Mouse (Mus musculus): ENCODE results near the gene Ing3. TPM values are rescaled to one million over a fixed set of nuclear protein-coding genes. Genes with fewer than 3 reads are reported as not detected.
A peak's percentile ranks its signal among the peaks of the same experiment; 100 is the strongest.

Gene Ing3
- polyA plus RNA-seq (2015; fragmentation: Nextera tagmentation; extraction: Ambion mirVana) = 38.7 and 45.5 TPM in 2 replicates

GRCm38 (mm10) chr6:21949226-21949731, at the start of gene Ing3:
Ing3 (plus strand) TSS chr6:21949571.
- Histone ChIP-seq H3K4me3 (replicated peaks) (peak within 1 kb of the TSS; percentile 86), H3K36me3 (no peaks in the 10 kb centered on the region), H3K4me2 (peak within 1 kb of the TSS; percentile 59), H3K4me1 (peaks cover 15% of the 10 kb centered on the region), H3K9me3 (replicated peaks) (no peaks in the 10 kb centered on the region), H3K27ac (replicated peaks) (peak within 1 kb of the TSS; percentile 100), H3K27me3 (replicated peaks) (no peaks in the 10 kb centered on the region), H3K9ac (replicated peaks) (peak within 1 kb of the TSS; percentile 78)
- peak; percentile 98 for ATAC-seq (ENCODE audit: low FRiP score)
- WGBS = under 1% methylated on average over 35 of the region's 35 CpGs

- Histone ChIP-seq H3K27ac (replicated peaks) (no peak overlapping the region), H3K36me3 (no peaks in the 10 kb centered on the region), H3K4me1 (no peaks in the 10 kb centered on the region), H3K4me2 (no peak overlapping the region), H3K27me3 (replicated peaks) (no peaks in the 10 kb centered on the region), H3K9ac (replicated peaks) (no peak overlapping the region), H3K4me3 (replicated peaks) (no peak overlapping the region), H3K9me3 (replicated peaks) (no peaks in the 10 kb centered on the region)
- ATAC-seq (ENCODE audit: low FRiP score) = no peak
Observed at GRCm38 (mm10) chr6:21909720-21910119, 39.7 kb upstream of the Ing3 start.

- 74% methylated on average over 6 of the region's 6 CpGs for WGBS
- Histone ChIP-seq H3K9me3 (replicated peaks) (no peaks in the 10 kb centered on the region), H3K27me3 (replicated peaks) (no peaks in the 10 kb centered on the region), H3K36me3 (no peaks in the 10 kb centered on the region), H3K27ac (replicated peaks) (no peak overlapping the region), H3K4me3 (replicated peaks) (no peak overlapping the region), H3K4me1 (no peaks in the 10 kb centered on the region), H3K4me2 (no peak overlapping the region), H3K9ac (replicated peaks) (no peak overlapping the region)
- ATAC-seq (ENCODE audit: low FRiP score) = no peak
Observed at GRCm38 (mm10) chr6:21910804-21911203, 38.6 kb upstream of the Ing3 start.

- ATAC-seq (ENCODE audit: low FRiP score) = no peak
- H3K9me3 ChIP-seq (replicated peaks) = no peaks in the 10 kb centered on the region
- no peaks in the 10 kb centered on the region for H3K27me3 ChIP-seq (replicated peaks)
- no peak overlapping the region for H3K27ac ChIP-seq (replicated peaks)
- 86% methylated on average over 2 of the region's 2 CpGs for WGBS
- H3K4me3 ChIP-seq (replicated peaks) = no peak overlapping the region
- no peak overlapping the region for H3K9ac ChIP-seq (replicated peaks)
- no peak overlapping the region for H3K4me2 ChIP-seq
- no peaks in the 10 kb centered on the region for H3K36me3 ChIP-seq
- no peaks in the 10 kb centered on the region for H3K4me1 ChIP-seq
Observed at GRCm38 (mm10) chr6:21916591-21916990, 32.8 kb upstream of the Ing3 start.

- WGBS = 20% methylated on average over 1 of the region's 1 CpGs
- no peaks in the 10 kb centered on the region for H3K27me3 ChIP-seq (replicated peaks)
- no peak overlapping the region for H3K9ac ChIP-seq (replicated peaks)
- no peak overlapping the region for H3K27ac ChIP-seq (replicated peaks)
- no peaks in the 10 kb centered on the region for H3K9me3 ChIP-seq (replicated peaks)
- H3K36me3 ChIP-seq = no peaks in the 10 kb centered on the region
- H3K4me3 ChIP-seq (replicated peaks) = no peak overlapping the region
- no peaks in the 10 kb centered on the region for H3K4me1 ChIP-seq
- no peak overlapping the region for H3K4me2 ChIP-seq
- no peak for ATAC-seq (ENCODE audit: low FRiP score)
Observed at GRCm38 (mm10) chr6:21924150-21924549, 25.2 kb upstream of the Ing3 start.

- Histone ChIP-seq H3K4me2 (no peak overlapping the region), H3K9me3 (replicated peaks) (no peaks in the 10 kb centered on the region), H3K4me3 (replicated peaks) (no peak overlapping the region), H3K27ac (replicated peaks) (no peak overlapping the region), H3K4me1 (no peaks in the 10 kb centered on the region), H3K36me3 (no peaks in the 10 kb centered on the region), H3K27me3 (replicated peaks) (no peaks in the 10 kb centered on the region), H3K9ac (replicated peaks) (no peak overlapping the region)
- ATAC-seq (ENCODE audit: low FRiP score) = no peak
- WGBS = 89% methylated on average over 4 of the region's 4 CpGs
Observed at GRCm38 (mm10) chr6:21937981-21938635, 11.3 kb upstream of the Ing3 start.

- under 1% methylated on average over 54 of the region's 68 CpGs for WGBS
- Histone ChIP-seq H3K4me1 (peaks cover 15% of the 10 kb centered on the region), H3K27ac (replicated peaks) (peak overlapping the region; percentile 100), H3K9ac (replicated peaks) (peak overlapping the region; percentile 78), H3K4me3 (replicated peaks) (peak overlapping the region; percentile 86), H3K36me3 (peaks cover 5% of the 10 kb centered on the region), H3K9me3 (replicated peaks) (no peaks in the 10 kb centered on the region), H3K4me2 (peak overlapping the region; percentile 59), H3K27me3 (replicated peaks) (no peaks in the 10 kb centered on the region)
- ATAC-seq (ENCODE audit: low FRiP score) = peak; percentile 98
Observed at GRCm38 (mm10) chr6:21949771-21950448, 539 bp downstream of the Ing3 start.

GRCm38 (mm10) chr6:21950676-21951075, 1.3 kb downstream of the Ing3 start:
- 79% methylated on average over 2 of the region's 2 CpGs for WGBS
- Histone ChIP-seq H3K4me3 (replicated peaks) (peak overlapping the region; percentile 86), H3K9me3 (replicated peaks) (no peaks in the 10 kb centered on the region), H3K27me3 (replicated peaks) (no peaks in the 10 kb centered on the region), H3K36me3 (peaks cover 12% of the 10 kb centered on the region), H3K4me1 (peaks cover 15% of the 10 kb centered on the region), H3K27ac (replicated peaks) (peak overlapping the region; percentile 100), H3K9ac (replicated peaks) (peak overlapping the region; percentile 78), H3K4me2 (peak overlapping the region; percentile 59)
- ATAC-seq (ENCODE audit: low FRiP score) = no peak

- WGBS = 89% methylated on average over 4 of the region's 4 CpGs
- ATAC-seq (ENCODE audit: low FRiP score) = no peak
- H3K9me3 ChIP-seq (replicated peaks) = no peaks in the 10 kb centered on the region
- H3K4me3 ChIP-seq (replicated peaks) = no peak overlapping the region
- no peaks in the 10 kb centered on the region for H3K27me3 ChIP-seq (replicated peaks)
- no peak overlapping the region for H3K27ac ChIP-seq (replicated peaks)
- no peak overlapping the region for H3K9ac ChIP-seq (replicated peaks)
- peaks cover 32% of the 10 kb centered on the region for H3K36me3 ChIP-seq
- H3K4me2 ChIP-seq = no peak overlapping the region
- H3K4me1 ChIP-seq = peaks cover 13% of the 10 kb centered on the region
Observed at GRCm38 (mm10) chr6:21955468-21955867, 6.1 kb downstream of the Ing3 start.

- H3K27ac ChIP-seq (replicated peaks) = no peak overlapping the region
- ATAC-seq (ENCODE audit: low FRiP score) = no peak
- 79% methylated on average over 4 of the region's 4 CpGs for WGBS
- no peak overlapping the region for H3K9ac ChIP-seq (replicated peaks)
- no peaks in the 10 kb centered on the region for H3K27me3 ChIP-seq (replicated peaks)
- no peak overlapping the region for H3K4me3 ChIP-seq (replicated peaks)
- H3K4me1 ChIP-seq = no peaks in the 10 kb centered on the region
- no peak overlapping the region for H3K4me2 ChIP-seq
- no peaks in the 10 kb centered on the region for H3K9me3 ChIP-seq (replicated peaks)
- peaks cover 32% of the 10 kb centered on the region for H3K36me3 ChIP-seq
Observed at GRCm38 (mm10) chr6:21958922-21959321, 9.6 kb downstream of the Ing3 start.

- no peak for ATAC-seq (ENCODE audit: low FRiP score)
- no peaks in the 10 kb centered on the region for H3K4me1 ChIP-seq
- H3K9me3 ChIP-seq (replicated peaks) = no peaks in the 10 kb centered on the region
- 87% methylated on average over 5 of the region's 5 CpGs for WGBS
- peaks cover 27% of the 10 kb centered on the region for H3K36me3 ChIP-seq
- H3K9ac ChIP-seq (replicated peaks) = no peak overlapping the region
- no peak overlapping the region for H3K4me3 ChIP-seq (replicated peaks)
- no peaks in the 10 kb centered on the region for H3K27me3 ChIP-seq (replicated peaks)
- no peak overlapping the region for H3K27ac ChIP-seq (replicated peaks)
- no peak overlapping the region for H3K4me2 ChIP-seq
Observed at GRCm38 (mm10) chr6:21959909-21960308, 10.5 kb downstream of the Ing3 start.

- 65% methylated on average over 2 of the region's 2 CpGs for WGBS
- Histone ChIP-seq H3K4me1 (no peaks in the 10 kb centered on the region), H3K27ac (replicated peaks) (no peak overlapping the region), H3K36me3 (peaks cover 17% of the 10 kb centered on the region), H3K4me2 (no peak overlapping the region), H3K9me3 (replicated peaks) (no peaks in the 10 kb centered on the region), H3K27me3 (replicated peaks) (no peaks in the 10 kb centered on the region), H3K4me3 (replicated peaks) (no peak overlapping the region), H3K9ac (replicated peaks) (no peak overlapping the region)
- no peak for ATAC-seq (ENCODE audit: low FRiP score)
Observed at GRCm38 (mm10) chr6:21977532-21977931, 28.2 kb downstream of the Ing3 start.
